Mouse (Mus musculus): ENCODE results near the gene Stmn1.

- no peak for TF ChIP-seq POLR2A (IDR thresholded peaks at IDR 0.05; ENCODE audit: low read depth, low read length)
- no peak for TF ChIP-seq CTCF (IDR thresholded peaks at IDR 0.05; ENCODE audit: extremely low read depth, insufficient read length, insufficient replicate concordance, low read depth, low read length)
Observed at GRCm38 (mm10) chr4:134432686-134433360, 35.3 kb upstream of the Stmn1 start.
